Mouse (Mus musculus): Measurements from ENCODE around the gene Ppp5c. TPM values are rescaled to one million over a fixed set of nuclear protein-coding genes. Genes with fewer than 3 reads are reported as not detected.

Gene Ppp5c
- total and polyA plus RNA-seq, 3 experiments, result 125 to 223 (median 128) TPM

DNA sequence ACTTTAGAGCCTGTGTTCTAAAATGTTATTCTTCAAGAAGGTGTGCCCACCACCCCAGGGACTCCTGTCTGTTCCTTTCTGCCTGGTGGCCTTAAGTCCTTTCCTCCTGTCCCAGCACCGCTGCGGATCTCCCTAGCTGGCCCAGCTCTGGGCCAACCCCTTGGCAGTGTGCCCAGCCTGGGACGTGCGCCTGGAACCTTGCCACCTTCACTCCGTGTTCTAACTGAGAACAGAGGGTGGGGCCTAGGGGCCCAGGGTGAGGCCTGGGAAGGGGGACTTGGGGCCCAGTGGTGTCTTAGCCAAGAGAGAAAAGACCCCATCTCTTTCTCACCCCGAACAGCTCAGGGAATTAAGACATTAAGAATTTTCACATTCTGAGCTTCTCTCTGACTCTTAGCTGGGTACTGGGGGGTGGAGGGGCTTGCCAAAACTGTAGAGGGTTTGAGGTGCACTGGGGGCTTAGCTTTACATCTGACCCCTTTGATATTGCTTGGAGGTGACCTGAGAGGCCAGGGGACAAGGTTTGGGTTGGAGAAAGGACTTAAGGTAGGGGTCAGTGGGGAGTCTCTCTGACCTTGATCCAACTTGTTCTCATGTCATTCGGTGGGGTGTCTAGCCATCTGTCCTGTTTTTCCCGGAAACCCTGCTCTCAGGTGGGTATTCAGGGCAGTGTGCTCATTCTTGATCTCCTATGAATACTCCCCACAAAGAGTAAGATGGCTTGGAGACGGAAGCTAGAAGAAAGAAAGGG is 32.5 kb upstream of the Ppp5c start:
- dilution Hi-C loops (cut with MboI; ENCODE audit: extremely low pct_ligation_motif_present, extremely low pct_unique_long_range_greater_than_20kb, low sequenced_read_pairs) (no loop called here), in situ Hi-C loops (cut with MboI; ENCODE audit: low pct_ligation_motif_present, low pct_unique_long_range_greater_than_20kb, low sequenced_read_pairs) (no loop called here)
- TF ChIP-seq KAT2A (IDR thresholded peaks at IDR 0.05; ENCODE audit: insufficient replicate concordance, low read length), result no peak
- no peak for TF ChIP-seq E2F4 (IDR thresholded peaks at IDR 0.05; ENCODE audit: insufficient replicate concordance, low read depth, low read length)
- TF ChIP-seq RAD21 (IDR thresholded peaks at IDR 0.05; ENCODE audit: low read depth, low read length), result no peak
- TF ChIP-seq USF1 (IDR thresholded peaks at IDR 0.05; ENCODE audit: low read depth, low read length), result no peak
- TF ChIP-seq ETS1 (conservative IDR thresholded peaks at IDR 0.05; ENCODE audit: low read depth, low read length), result no peak
- no peak for TF ChIP-seq CTCF (conservative IDR thresholded peaks at IDR 0.05 in 1 of 2, IDR thresholded peaks at IDR 0.05 in 1 of 2; ENCODE audit: low read depth in 2 of 2, low read length in 2 of 2)
- TF ChIP-seq NELFE (IDR thresholded peaks at IDR 0.05; ENCODE audit: low read depth, low read length), result no peak
- TF ChIP-seq EP300 (IDR thresholded peaks at IDR 0.05; ENCODE audit: low read length), result no peak
- no peak for TF ChIP-seq ZKSCAN1 (IDR thresholded peaks at IDR 0.05; ENCODE audit: borderline replicate concordance, low read depth, low read length)
- TF ChIP-seq PAX5 (IDR thresholded peaks at IDR 0.05; ENCODE audit: low read length), result no peak
- TF ChIP-seq BHLHE40 (IDR thresholded peaks at IDR 0.05; ENCODE audit: low read depth, low read length), result no peak
- no peak overlapping the region for H3K27ac ChIP-seq (ENCODE audit: insufficient read depth, low read depth)
- no peak for DNase-seq (ENCODE audit: extremely low read depth)
- H3K4me2 ChIP-seq (ENCODE audit: insufficient read depth, low read depth, poor library complexity, severe bottlenecking), result no peak overlapping the region
- no peaks in the 10 kb centered on the region for H3K27me3 ChIP-seq (replicated peaks)
- peaks cover 14 to 43% of the 10 kb centered on the region in 2 experiments for H3K4me1 ChIP-seq (ENCODE audit: control insufficient read depth in 1 of 2, insufficient read depth in 2 of 2)
- no peak overlapping the region for H3K4me3 ChIP-seq (replicated peaks in 1 of 3; ENCODE audit: low read depth in 2 of 3, low read length in 2 of 3, poor library complexity in 1 of 3)
- no peak overlapping the region for H3K9ac ChIP-seq (ENCODE audit: insufficient read depth, low read depth)
- peaks cover 2% of the 10 kb centered on the region for H3K9me3 ChIP-seq (replicated peaks; ENCODE audit: low read length)
- no peaks in the 10 kb centered on the region for H3K36me3 ChIP-seq (replicated peaks in 1 of 2; ENCODE audit: control insufficient read depth in 1 of 2, insufficient read depth in 1 of 2, low read length in 1 of 2)
- no peaks in the 10 kb centered on the region for H3K79me2 ChIP-seq (replicated peaks; ENCODE audit: control insufficient read depth, extremely low read depth, insufficient read depth, poor library complexity, severe bottlenecking)

DNA sequence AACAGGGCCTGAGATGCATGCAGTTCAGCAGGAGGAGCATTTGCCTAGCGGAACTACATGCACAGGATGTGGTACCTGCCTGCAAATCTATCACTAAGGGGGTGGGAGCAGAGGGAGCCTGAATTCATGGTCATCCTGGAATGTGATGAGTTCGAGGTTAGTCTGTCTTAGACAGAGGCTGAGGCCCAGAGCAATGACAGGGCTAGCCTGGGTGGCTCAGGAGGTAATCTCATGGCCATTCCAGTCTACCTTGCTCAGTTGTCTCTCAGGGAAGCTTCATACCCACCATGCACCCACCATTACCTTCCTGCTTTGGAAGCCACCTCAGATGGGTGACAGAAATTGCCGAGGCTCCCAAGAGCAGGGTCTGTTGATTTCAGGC is 31.7 kb upstream of the Ppp5c start:
- H3K36me3 ChIP-seq (replicated peaks in 1 of 2; ENCODE audit: control insufficient read depth in 1 of 2, insufficient read depth in 1 of 2, low read length in 1 of 2), result no peaks in the 10 kb centered on the region
- H3K79me2 ChIP-seq (replicated peaks; ENCODE audit: control insufficient read depth, extremely low read depth, insufficient read depth, poor library complexity, severe bottlenecking), result no peaks in the 10 kb centered on the region
- H3K4me3 ChIP-seq (replicated peaks in 1 of 3; ENCODE audit: low read depth in 2 of 3, low read length in 2 of 3, poor library complexity in 1 of 3), result no peak overlapping the region
- no peaks in the 10 kb centered on the region for H3K27me3 ChIP-seq (replicated peaks)
- H3K4me1 ChIP-seq (ENCODE audit: control insufficient read depth in 1 of 2, insufficient read depth in 2 of 2), result peaks cover 14 to 43% of the 10 kb centered on the region in 2 experiments
- TF ChIP-seq UBTF (IDR thresholded peaks at IDR 0.05; ENCODE audit: low read depth, low read length) (no peak), JUND (conservative IDR thresholded peaks at IDR 0.05; ENCODE audit: low read depth, low read length) (no peak), BHLHE40 (IDR thresholded peaks at IDR 0.05; ENCODE audit: low read depth, low read length) (no peak), MYC (IDR thresholded peaks at IDR 0.05; ENCODE audit: low read depth, low read length) (no peak), RAD21 (IDR thresholded peaks at IDR 0.05; ENCODE audit: low read depth, low read length) (no peak), ETS1 (conservative IDR thresholded peaks at IDR 0.05; ENCODE audit: low read depth, low read length) (no peak), USF2 (conservative IDR thresholded peaks at IDR 0.05; ENCODE audit: low read depth, low read length) (no peak), MAZ (IDR thresholded peaks at IDR 0.05; ENCODE audit: low read depth, low read length) (no peak), SMC3 (IDR thresholded peaks at IDR 0.05; ENCODE audit: low read depth, low read length) (no peak), EP300 (IDR thresholded peaks at IDR 0.05; ENCODE audit: low read length) (no peak)
- H3K4me2 ChIP-seq (ENCODE audit: insufficient read depth, low read depth, poor library complexity, severe bottlenecking), result no peak overlapping the region
- H3K9ac ChIP-seq (ENCODE audit: insufficient read depth, low read depth), result no peak overlapping the region
- peaks cover 2% of the 10 kb centered on the region for H3K9me3 ChIP-seq (replicated peaks; ENCODE audit: low read length)
- H3K27ac ChIP-seq (ENCODE audit: insufficient read depth, low read depth), result peak overlapping the region; percentile 16; the same call in 1 of the 2 replicates
- dilution Hi-C loops (cut with MboI; ENCODE audit: extremely low pct_ligation_motif_present, extremely low pct_unique_long_range_greater_than_20kb, low sequenced_read_pairs) (no loop called here), in situ Hi-C loops (cut with MboI; ENCODE audit: low pct_ligation_motif_present, low pct_unique_long_range_greater_than_20kb, low sequenced_read_pairs) (no loop called here)
- DNase-seq (ENCODE audit: extremely low read depth), result peak; percentile 35
